Mouse (Mus musculus): Measurements from ENCODE around the gene Mrm2.

DNA sequence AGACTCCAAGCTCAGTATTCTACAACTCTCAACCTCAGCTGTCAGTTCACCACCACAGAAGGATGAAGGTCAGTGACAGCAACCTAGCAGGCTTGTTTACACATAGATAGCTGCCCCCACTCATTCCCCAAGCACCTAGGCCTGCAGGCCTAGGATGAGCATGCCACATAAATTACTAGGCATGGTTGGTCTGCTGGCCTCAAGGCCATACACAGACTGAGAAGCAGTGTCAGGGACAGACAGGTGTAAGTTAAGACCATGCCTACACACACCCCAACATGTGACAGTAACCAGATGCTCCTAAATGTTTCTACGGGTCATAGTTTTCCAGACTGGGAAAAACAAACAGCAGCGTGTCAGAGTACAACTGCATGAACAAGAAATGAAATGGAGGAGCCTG is 37.8 kb upstream of the Mrm2 start:
- TF ChIP-seq CTCF (IDR thresholded peaks at IDR 0.05; ENCODE audit: low read depth, low read length) (no peak), POLR2A (IDR thresholded peaks at IDR 0.05; ENCODE audit: insufficient read depth, low read length) (no peak)

Data from ES-Bruce4 (cell line).